Mouse (Mus musculus) E14TG2a.4 (cell line): ENCODE results near the gene Cacng7.
A peak's percentile ranks its signal among the peaks of the same experiment; 100 is the strongest.

ENCODE experiments used
- CTCF ChIP-seq: conservative IDR thresholded peaks from 2 replicates; pipeline ENCODE4 v1.5.1; 2014; ENCODE audit warnings: low read length
- NANOG ChIP-seq: IDR thresholded peaks from 2 replicates; pipeline ENCODE4 v1.6.1; 2014; ENCODE audit warnings: borderline replicate concordance, low read length, mixed read lengths
- POU5F1 ChIP-seq: IDR thresholded peaks from 2 replicates; pipeline ENCODE4 v1.6.1; 2014; ENCODE audit warnings: low read length, borderline replicate concordance

DNA sequence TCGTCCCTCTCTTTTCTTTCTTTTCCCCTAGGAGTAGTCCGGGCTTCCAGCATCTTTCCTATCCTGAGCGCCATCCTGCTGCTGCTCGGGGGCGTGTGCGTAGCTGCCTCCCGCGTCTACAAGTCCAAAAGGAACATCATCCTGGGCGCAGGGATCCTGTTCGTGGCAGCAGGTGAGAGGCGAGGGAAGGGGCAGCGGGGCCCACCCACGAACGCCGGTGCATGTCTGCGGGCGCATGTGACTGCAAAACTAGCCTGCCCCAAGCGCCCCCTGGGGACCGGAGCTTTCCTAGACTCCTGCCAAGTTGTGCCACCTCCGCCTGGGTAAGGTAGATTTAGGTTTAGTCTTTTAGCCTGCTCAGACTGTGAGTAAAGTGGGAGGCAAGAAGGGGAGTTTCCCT, 79.3 kb downstream of the Cacng7 start:
- TF ChIP-seq CTCF (peak; percentile 16; the same call in 1 of the 2 replicates), NANOG (no peak), POU5F1 (no peak)
